Mouse (Mus musculus) embryonic facial prominence, embryonic 11.5 days (tissue): ENCODE measurements at regions not wholly inside any gene's neighbourhood (a gene's known extent, or its start where the extent isn't known, plus 50 kb on each side); places are given as distances from the start of the nearest gene placed in this dataset.

Experiments
- ATAC-seq: fragments of 200-750 bp; cut with Nextera tagmentation; replicated peaks from 2 replicates; pipeline ENCODE4 v1.8.0; 2017; ENCODE audit warnings: low read depth; ENCODE audit not compliant: insufficient number of reproducible peaks, low FRiP score, low TSS enrichment
- DNase-seq: peaks from one replicate; pipeline ENCODE4 v3.0.0-alpha.2; 2015; ENCODE audit warnings: low spot score
- H3K27ac ChIP-seq: fragments of 300-500 bp; sonication (generic); replicated peaks from 2 replicates; pipeline ENCODE4 v1.5.1; 2014; ENCODE audit warnings: mild to moderate bottlenecking, low read depth, low read length, control low read depth
- H3K27me3 ChIP-seq: fragments of 300-500 bp; sonication (generic); 2 replicates; pipeline ENCODE4 v1.6.1; 2014; ENCODE audit warnings: mild to moderate bottlenecking, low read length, moderate library complexity, mixed read lengths; ENCODE audit not compliant: control insufficient read depth, insufficient read depth
- H3K36me3 ChIP-seq: fragments of 300-500 bp; sonication (generic); replicated peaks from 2 replicates; pipeline ENCODE4 v1.6.1; 2014; ENCODE audit warnings: low read depth, mild to moderate bottlenecking, low read length, moderate library complexity, mixed read lengths; ENCODE audit not compliant: control insufficient read depth, insufficient read depth
- H3K4me1 ChIP-seq: fragments of 300-500 bp; sonication (generic); 2 replicates; pipeline ENCODE4 v1.6.1; 2014; ENCODE audit warnings: low read length, mixed read lengths; ENCODE audit not compliant: control insufficient read depth, insufficient read depth
- H3K4me2 ChIP-seq: fragments of 300-500 bp; sonication (generic); 2 replicates; pipeline ENCODE4 v1.6.1; 2014; ENCODE audit warnings: low read depth, mild to moderate bottlenecking, control low read depth, low read length, moderate library complexity
- H3K4me3 ChIP-seq: fragments of 300-500 bp; sonication (generic); 2 replicates; pipeline ENCODE4 v1.5.1; 2014; ENCODE audit warnings: low read depth, low read length, control low read depth
- H3K9ac ChIP-seq: fragments of 300-500 bp; sonication (generic); replicated peaks from 2 replicates; pipeline ENCODE4 v1.6.1; 2014; ENCODE audit warnings: mild to moderate bottlenecking, control low read depth, low read length
- H3K9me3 ChIP-seq: fragments of 300-500 bp; sonication (generic); replicated peaks from 2 replicates; pipeline ENCODE4 v1.6.1; 2016; ENCODE audit warnings: mild to moderate bottlenecking, low read length, inconsistent platforms, mixed read lengths; ENCODE audit not compliant: control insufficient read depth
- WGBS: fragments of 180-500 bp; shearing (Covaris S2); extraction: QIAGEN DNeasy Blood & Tissue Kit; methylation state at CpG from one replicate; pipeline ENCODE4 v1.1.7; 2014; 5-methylcytosine and 5-hydroxymethylcytosine counted together

DNA sequence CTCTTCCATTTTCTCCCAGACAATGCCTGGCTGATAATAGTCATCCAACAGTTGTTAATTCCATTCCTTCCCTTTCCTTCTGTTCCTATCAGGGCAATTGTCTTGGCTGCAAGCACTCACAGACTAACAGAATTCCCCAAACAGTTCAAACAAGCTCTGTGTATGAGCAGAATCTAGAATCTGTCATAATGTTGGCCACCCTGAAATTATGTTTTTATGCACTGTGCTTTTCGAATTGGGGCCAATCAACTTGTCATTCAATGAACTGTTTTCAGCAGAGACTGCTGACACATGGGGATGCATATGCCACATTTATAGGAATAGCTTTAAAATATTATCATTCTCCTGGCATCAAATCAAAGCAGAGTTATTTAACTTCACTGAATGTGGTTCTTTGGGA is 235.8 kb upstream of the Tmtc4 start:
- ATAC-seq (no peak), DNase-seq (no peak)
- Histone ChIP-seq H3K27me3 (no peaks in the 10 kb centered on the region), H3K36me3 (no peaks in the 10 kb centered on the region), H3K4me2 (no peak overlapping the region), H3K27ac (no peak overlapping the region), H3K4me3 (no peak overlapping the region), H3K4me1 (no peaks in the 10 kb centered on the region), H3K9me3 (no peaks in the 10 kb centered on the region), H3K9ac (no peak overlapping the region)
- 73% methylated on average over 1 of the region's 1 CpGs for WGBS

DNA sequence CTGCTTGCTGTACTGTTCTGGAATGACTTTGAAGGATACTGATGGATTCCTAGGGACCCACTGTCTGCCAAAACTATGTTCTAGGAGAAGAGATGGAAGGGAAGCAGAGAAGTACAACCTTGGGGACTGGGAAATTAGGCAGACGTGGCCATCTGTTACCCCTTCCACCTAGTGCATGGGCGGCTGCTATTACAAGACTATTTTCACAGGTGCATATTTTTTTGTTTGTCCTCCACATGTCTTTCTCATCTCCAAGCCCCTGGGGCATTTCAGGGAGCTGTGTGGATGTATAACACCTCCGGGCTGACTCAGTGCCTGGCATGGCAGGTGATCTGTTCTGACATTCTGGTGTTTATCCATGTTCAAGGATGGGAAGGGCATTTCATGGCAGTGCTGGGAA is 226.4 kb upstream of the Tmtc4 start:
- Histone ChIP-seq H3K27ac (no peak overlapping the region), H3K4me1 (no peaks in the 10 kb centered on the region), H3K9ac (no peak overlapping the region), H3K27me3 (no peaks in the 10 kb centered on the region), H3K4me3 (no peak overlapping the region), H3K9me3 (no peaks in the 10 kb centered on the region), H3K36me3 (no peaks in the 10 kb centered on the region), H3K4me2 (no peak overlapping the region)
- DNase-seq (no peak), ATAC-seq (no peak)
- WGBS: 64% methylated on average over 3 of the region's 3 CpGs

DNA sequence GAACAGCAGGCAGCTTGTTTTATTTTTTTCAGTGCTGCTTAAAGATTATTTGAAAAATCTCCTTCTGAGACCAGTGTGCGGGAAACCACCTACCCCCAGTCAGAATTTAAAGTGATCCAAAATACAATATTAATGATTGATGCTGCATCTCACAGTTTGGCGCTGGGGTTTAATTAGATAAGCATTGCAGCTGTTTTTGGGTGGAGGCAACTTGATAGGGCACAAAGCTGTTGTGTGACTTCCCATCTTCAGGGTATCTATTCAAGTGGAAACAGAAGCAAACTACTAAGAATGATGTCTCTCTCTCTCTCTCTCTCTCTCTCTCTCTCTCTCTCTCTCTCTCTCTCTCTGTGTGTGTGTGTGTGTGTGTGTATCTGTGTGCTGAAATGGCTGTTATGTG is 219.0 kb upstream of the Tmtc4 start:
- Histone ChIP-seq H3K9ac (no peak overlapping the region), H3K36me3 (no peaks in the 10 kb centered on the region), H3K9me3 (no peaks in the 10 kb centered on the region), H3K4me2 (no peak overlapping the region), H3K4me1 (no peaks in the 10 kb centered on the region), H3K27ac (no peak overlapping the region), H3K4me3 (no peak overlapping the region), H3K27me3 (no peaks in the 10 kb centered on the region)
- no peak for DNase-seq
- WGBS: 82% methylated on average over 2 of the region's 2 CpGs
- no peak for ATAC-seq

DNA sequence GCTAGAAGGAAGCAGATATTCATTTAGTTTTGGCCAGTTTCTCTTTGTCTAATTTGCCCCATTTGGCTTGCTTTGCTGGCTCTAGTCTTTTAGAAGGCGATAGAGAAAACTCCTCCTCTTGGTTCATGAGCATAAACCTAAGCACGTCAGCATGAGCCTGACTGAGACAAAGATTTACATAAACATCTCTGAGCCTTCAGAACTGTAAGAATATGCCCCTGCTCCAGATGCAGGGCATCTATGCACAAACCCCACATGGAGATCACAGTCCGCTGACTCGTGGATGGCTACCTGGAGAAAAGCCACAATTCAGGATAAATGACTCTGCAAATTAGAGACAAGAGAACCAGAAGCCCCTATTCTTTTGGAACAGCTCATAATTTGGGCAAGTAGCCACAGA is 218.5 kb upstream of the Tmtc4 start:
- DNase-seq: no peak
- no peaks in the 10 kb centered on the region for H3K27me3 ChIP-seq
- no peak overlapping the region for H3K9ac ChIP-seq
- H3K9me3 ChIP-seq: no peaks in the 10 kb centered on the region
- H3K27ac ChIP-seq: no peak overlapping the region
- no peak overlapping the region for H3K4me3 ChIP-seq
- no peak overlapping the region for H3K4me2 ChIP-seq
- no peaks in the 10 kb centered on the region for H3K4me1 ChIP-seq
- H3K36me3 ChIP-seq: no peaks in the 10 kb centered on the region
- 80% methylated on average over 4 of the region's 4 CpGs for WGBS
- ATAC-seq: no peak

DNA sequence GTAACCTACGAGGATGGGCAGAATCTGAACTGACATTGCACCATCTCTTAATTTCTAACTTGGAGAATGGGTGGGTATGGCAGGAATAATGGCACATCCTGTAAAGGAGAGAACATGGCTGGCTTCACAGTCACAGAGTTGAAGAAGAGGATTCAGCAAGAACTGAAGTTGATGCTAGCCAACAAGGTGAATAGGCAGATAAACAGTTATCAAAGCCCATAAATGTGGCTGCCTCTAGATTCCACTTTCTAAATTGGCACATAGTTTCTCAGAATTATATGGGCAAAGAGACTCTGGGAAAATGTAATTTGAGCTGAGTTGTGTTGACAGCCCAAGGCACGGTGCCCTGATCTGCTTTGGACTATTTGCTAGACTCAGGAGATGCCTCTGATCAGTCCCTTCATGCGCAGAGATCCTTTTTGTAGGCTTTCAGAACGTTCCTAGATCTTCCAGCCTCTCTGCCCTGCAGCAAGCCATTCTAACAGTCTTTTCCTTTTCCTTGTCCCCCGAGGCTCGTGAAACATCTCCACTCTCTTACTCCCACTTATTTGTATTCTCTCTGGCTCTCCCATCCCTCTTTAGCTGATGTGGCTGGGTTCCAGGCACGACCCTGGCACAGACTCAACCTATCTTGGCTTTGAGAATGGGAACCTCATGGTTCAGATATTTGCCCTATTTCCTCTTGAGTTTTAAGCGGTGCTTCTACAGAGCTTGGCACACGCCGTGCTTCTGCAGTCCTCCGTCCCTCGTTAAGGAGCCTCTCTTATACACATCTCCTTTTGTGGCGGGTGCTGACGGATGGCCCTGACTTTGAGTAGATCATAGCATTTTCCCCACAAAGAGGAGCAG is 217.8 kb upstream of the Tmtc4 start:
- no peak overlapping the region for H3K4me3 ChIP-seq
- no peaks in the 10 kb centered on the region for H3K36me3 ChIP-seq
- 75% methylated on average over 14 of the region's 14 CpGs for WGBS
- no peak overlapping the region for H3K9ac ChIP-seq
- H3K4me1 ChIP-seq: no peaks in the 10 kb centered on the region
- no peaks in the 10 kb centered on the region for H3K27me3 ChIP-seq
- H3K9me3 ChIP-seq: no peaks in the 10 kb centered on the region
- ATAC-seq: no peak
- H3K4me2 ChIP-seq: no peak overlapping the region
- no peak overlapping the region for H3K27ac ChIP-seq
- DNase-seq: no peak

DNA sequence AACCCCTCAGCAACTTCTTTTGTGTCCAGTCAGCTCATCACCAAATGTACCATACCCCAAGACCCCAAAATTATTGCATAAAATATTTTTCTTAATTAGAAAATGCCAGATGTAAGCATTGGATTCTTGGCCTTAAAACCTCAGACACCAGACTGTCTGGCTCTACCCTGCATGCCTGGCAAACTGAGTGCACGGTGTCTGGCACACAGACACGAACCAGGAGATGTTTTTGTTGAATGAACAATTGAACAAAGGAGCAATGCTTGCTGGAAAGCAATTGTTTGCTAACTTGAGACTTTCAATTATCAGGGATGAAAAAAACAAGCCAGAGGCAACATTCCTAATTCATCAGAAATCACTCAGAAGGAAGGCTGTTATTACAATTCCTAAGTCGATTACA is 215.3 kb upstream of the Tmtc4 start:
- Histone ChIP-seq H3K27ac (no peak overlapping the region), H3K36me3 (no peaks in the 10 kb centered on the region), H3K27me3 (no peaks in the 10 kb centered on the region), H3K4me3 (no peak overlapping the region), H3K4me2 (no peak overlapping the region), H3K9ac (no peak overlapping the region), H3K9me3 (no peaks in the 10 kb centered on the region), H3K4me1 (no peaks in the 10 kb centered on the region)
- WGBS: 63% methylated on average over 3 of the region's 3 CpGs
- no peak for ATAC-seq
- no peak for DNase-seq

DNA sequence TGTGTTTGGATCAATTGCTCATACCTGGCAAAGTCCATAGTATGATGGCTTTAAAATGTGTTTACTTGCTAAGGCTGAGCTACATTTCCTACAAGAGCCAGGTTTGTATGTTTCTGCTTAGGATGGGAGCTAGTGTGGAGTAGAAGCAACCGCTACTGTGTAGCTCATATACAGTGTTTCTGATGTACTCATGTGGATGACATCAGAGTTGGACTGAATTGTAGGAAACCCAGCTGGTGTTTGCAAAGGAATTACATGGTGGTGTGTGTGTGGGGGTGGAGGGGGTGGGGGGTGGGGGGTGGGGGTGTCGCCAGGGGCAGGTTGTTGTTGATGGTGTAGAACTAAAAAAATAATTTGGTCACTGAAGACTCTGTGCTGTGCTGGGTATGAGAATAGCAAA is 208.7 kb upstream of the Tmtc4 start:
- DNase-seq (no peak), ATAC-seq (no peak)
- no peak overlapping the region for H3K4me2 ChIP-seq
- H3K9ac ChIP-seq: no peak overlapping the region
- no peaks in the 10 kb centered on the region for H3K36me3 ChIP-seq
- WGBS: 75% methylated on average over 2 of the region's 2 CpGs
- no peaks in the 10 kb centered on the region for H3K4me1 ChIP-seq
- no peak overlapping the region for H3K27ac ChIP-seq
- H3K27me3 ChIP-seq: no peaks in the 10 kb centered on the region
- no peaks in the 10 kb centered on the region for H3K9me3 ChIP-seq
- H3K4me3 ChIP-seq: no peak overlapping the region

DNA sequence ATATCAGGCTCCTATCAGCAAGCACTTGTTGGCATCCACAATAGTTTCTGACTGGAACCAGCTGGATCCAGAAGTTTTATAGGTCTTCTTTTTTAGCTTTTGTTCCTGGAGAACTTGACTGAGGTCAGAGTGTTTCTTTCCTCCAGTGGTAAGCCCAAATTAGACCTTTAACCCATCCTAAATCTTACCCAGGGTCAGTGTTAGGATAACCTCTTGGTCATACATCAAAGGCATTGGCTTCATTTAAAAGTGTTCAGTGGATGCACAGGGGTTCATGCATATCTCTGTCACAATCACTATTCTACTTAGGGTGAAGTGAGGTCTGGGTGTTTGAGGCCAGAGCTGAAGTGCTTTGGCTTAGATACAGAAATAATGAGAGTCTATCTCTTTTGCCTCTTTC is 206.9 kb upstream of the Tmtc4 start:
- no peaks in the 10 kb centered on the region for H3K9me3 ChIP-seq
- H3K27ac ChIP-seq: no peak overlapping the region
- no peaks in the 10 kb centered on the region for H3K27me3 ChIP-seq
- DNase-seq: no peak
- no peak overlapping the region for H3K4me2 ChIP-seq
- H3K36me3 ChIP-seq: no peaks in the 10 kb centered on the region
- H3K4me1 ChIP-seq: no peaks in the 10 kb centered on the region
- no peak overlapping the region for H3K4me3 ChIP-seq
- no peak overlapping the region for H3K9ac ChIP-seq
- ATAC-seq: no peak
